Mouse (Mus musculus) stomach, embryonic 15.5 days (tissue): Measurements from ENCODE around the gene Efcc1. TPM values are rescaled to one million over a fixed set of nuclear protein-coding genes. Genes with fewer than 3 reads are reported as not detected.

Source experiments
- ATAC-seq: fragments of 200-750 bp; cut with Nextera tagmentation; 2 replicates; pipeline ENCODE4 v1.8.0; 2017; ENCODE audit warnings: low read depth, moderate number of reproducible peaks, moderate TSS enrichment; ENCODE audit not compliant: insufficient read depth, low FRiP score
- H3K27ac ChIP-seq: fragments of 300-500 bp; sonication (generic); 2 replicates; pipeline ENCODE4 v1.5.1; 2015; ENCODE audit warnings: mild to moderate bottlenecking, inconsistent platforms
- H3K27me3 ChIP-seq: fragments of 300-500 bp; sonication (generic); replicated peaks from 2 replicates; pipeline ENCODE4 v1.6.1; 2015; ENCODE audit warnings: inconsistent platforms
- H3K36me3 ChIP-seq: fragments of 300-500 bp; sonication (generic); 2 replicates; pipeline ENCODE4 v1.6.1; 2015; ENCODE audit warnings: inconsistent platforms
- H3K4me1 ChIP-seq: fragments of 300-500 bp; sonication (generic); 2 replicates; pipeline ENCODE4 v1.6.1; 2015; ENCODE audit warnings: inconsistent platforms
- H3K4me2 ChIP-seq: fragments of 300-500 bp; sonication (generic); 2 replicates; pipeline ENCODE4 v1.6.1; 2015; ENCODE audit warnings: mild to moderate bottlenecking, inconsistent platforms
- H3K4me3 ChIP-seq: fragments of 300-500 bp; sonication (generic); replicated peaks from 2 replicates; pipeline ENCODE4 v1.5.1; 2015; ENCODE audit warnings: inconsistent platforms
- H3K9ac ChIP-seq: fragments of 300-500 bp; sonication (generic); 2 replicates; pipeline ENCODE4 v1.6.1; 2015; ENCODE audit warnings: inconsistent platforms
- H3K9me3 ChIP-seq: fragments of 300-500 bp; sonication (generic); 2 replicates; pipeline ENCODE4 v1.6.1; 2016; ENCODE audit warnings: inconsistent platforms
- WGBS: fragments of 180-500 bp; shearing (Covaris S2); methylation state at CpG from one replicate; pipeline ENCODE4 v1.1.7; 2015; 5-methylcytosine and 5-hydroxymethylcytosine counted together
- polyA plus RNA-seq: library from polyadenylated mRNA; unstranded; fragments of >200 nt; fragmentation: Nextera tagmentation; extraction: Ambion mirVana; gene quantifications from 2 replicates; pipeline ENCODE4 v1.2.1, GENCODE M21; 2015

Efcc1 gene
- polyA plus RNA-seq, 1 experiment from 2014 or later: 1.8 TPM

DNA sequence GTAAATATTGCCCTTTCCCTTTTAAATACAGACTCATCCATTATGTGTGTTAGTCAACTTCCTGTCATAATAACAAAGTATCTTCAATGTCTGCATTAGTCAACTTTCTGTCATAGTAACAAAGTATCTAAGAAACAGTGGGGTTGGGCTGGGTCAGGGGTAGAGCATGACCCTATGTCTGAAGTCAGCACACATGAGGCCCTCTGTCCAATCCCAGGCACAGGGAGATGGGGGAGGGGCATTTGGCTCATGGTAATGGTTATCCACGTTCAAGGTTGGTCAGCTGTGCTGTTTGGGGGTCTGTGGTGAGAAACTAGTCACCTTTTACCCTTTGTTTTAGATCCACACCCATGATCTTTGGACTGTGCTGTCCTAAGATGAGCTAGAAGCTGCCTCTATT is 14.6 kb downstream of the Efcc1 start:
- no peak for ATAC-seq
- no peaks in the 10 kb centered on the region for H3K27me3 ChIP-seq
- no peak overlapping the region for H3K4me2 ChIP-seq
- no peaks in the 10 kb centered on the region for H3K9me3 ChIP-seq
- peaks cover 11% of the 10 kb centered on the region for H3K4me1 ChIP-seq
- no peak overlapping the region for H3K27ac ChIP-seq
- no peaks in the 10 kb centered on the region for H3K36me3 ChIP-seq
- H3K9ac ChIP-seq: no peak overlapping the region
- H3K4me3 ChIP-seq: no peak overlapping the region
- 18% methylated on average over 1 of the region's 1 CpGs for WGBS

- WGBS: 44% methylated on average over 3 of the region's 3 CpGs
- Histone ChIP-seq H3K9ac (no peak overlapping the region), H3K4me2 (no peak overlapping the region), H3K36me3 (no peaks in the 10 kb centered on the region), H3K27ac (no peak overlapping the region), H3K9me3 (no peaks in the 10 kb centered on the region), H3K4me3 (no peak overlapping the region), H3K27me3 (no peaks in the 10 kb centered on the region), H3K4me1 (peaks cover 11% of the 10 kb centered on the region)
- no peak for ATAC-seq
Observed at GRCm38 (mm10) chr6:87746059-87746458, 15.4 kb downstream of the Efcc1 start.

DNA sequence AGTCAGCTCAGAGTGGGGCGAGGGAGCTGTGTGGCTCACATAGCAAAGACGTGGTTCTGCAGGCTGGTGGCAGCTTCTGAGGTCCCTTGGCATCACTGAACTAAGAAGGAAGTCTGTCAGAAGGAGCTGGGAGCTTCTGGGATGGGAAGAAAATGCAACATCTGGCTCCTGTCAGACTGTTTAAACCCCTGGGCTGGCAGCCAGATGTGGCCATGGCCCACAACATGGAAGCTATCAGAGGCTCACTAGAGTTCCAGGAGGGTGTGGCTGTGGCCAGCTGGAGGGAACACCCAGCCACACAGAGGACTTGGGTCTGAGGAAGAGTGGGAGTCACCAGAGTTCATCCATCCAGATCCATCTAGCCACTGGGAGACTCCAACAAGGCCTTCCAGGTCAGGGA is 16.2 kb downstream of the Efcc1 start:
- Histone ChIP-seq H3K27me3 (no peaks in the 10 kb centered on the region), H3K27ac (peak overlapping the region; percentile 48; the same call in 1 of the 2 replicates), H3K4me3 (no peak overlapping the region), H3K9ac (no peak overlapping the region), H3K4me1 (peaks cover 11% of the 10 kb centered on the region), H3K4me2 (no peak overlapping the region), H3K36me3 (no peaks in the 10 kb centered on the region), H3K9me3 (no peaks in the 10 kb centered on the region)
- ATAC-seq: peak; percentile 65; the same call in 1 of the 2 replicates
- WGBS: 45% methylated on average over 2 of the region's 2 CpGs

DNA sequence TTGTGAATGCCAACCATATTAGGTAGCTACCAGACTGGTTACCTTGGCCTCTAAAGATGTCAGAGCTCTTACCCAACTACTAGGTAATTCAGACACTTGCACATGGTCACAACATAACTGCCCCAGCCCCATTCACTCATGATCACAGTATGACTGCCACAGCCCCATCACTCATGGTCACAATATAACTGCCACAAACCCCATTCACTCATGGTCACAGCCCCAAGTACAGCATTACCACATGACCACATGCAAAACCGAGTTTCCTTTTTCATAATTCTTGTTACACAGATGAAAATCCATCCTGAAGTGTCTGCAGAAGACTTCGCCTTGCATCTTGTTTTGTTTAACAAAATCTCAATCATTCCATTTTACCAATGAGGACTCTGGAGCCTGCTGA is 17.4 kb downstream of the Efcc1 start:
- H3K4me1 ChIP-seq: peaks cover 11% of the 10 kb centered on the region
- no peak for ATAC-seq
- no peak overlapping the region for H3K27ac ChIP-seq
- H3K36me3 ChIP-seq: no peaks in the 10 kb centered on the region
- no peaks in the 10 kb centered on the region for H3K27me3 ChIP-seq
- no peaks in the 10 kb centered on the region for H3K9me3 ChIP-seq
- H3K4me3 ChIP-seq: no peak overlapping the region
- no peak overlapping the region for H3K9ac ChIP-seq
- H3K4me2 ChIP-seq: no peak overlapping the region
- 81% methylated on average over 2 of the region's 2 CpGs for WGBS

- no peak overlapping the region for H3K27ac ChIP-seq
- no peak overlapping the region for H3K9ac ChIP-seq
- H3K36me3 ChIP-seq: no peaks in the 10 kb centered on the region
- H3K4me3 ChIP-seq: no peak overlapping the region
- H3K27me3 ChIP-seq: no peaks in the 10 kb centered on the region
- H3K4me1 ChIP-seq: peaks cover 11% of the 10 kb centered on the region
- no peaks in the 10 kb centered on the region for H3K9me3 ChIP-seq
- ATAC-seq: no peak
- 77% methylated on average over 6 of the region's 6 CpGs for WGBS
- no peak overlapping the region for H3K4me2 ChIP-seq
Observed at GRCm38 (mm10) chr6:87748531-87748930, 17.9 kb downstream of the Efcc1 start.

- H3K27ac ChIP-seq: no peak overlapping the region
- H3K9me3 ChIP-seq: no peaks in the 10 kb centered on the region
- no peak overlapping the region for H3K9ac ChIP-seq
- no peak overlapping the region for H3K4me2 ChIP-seq
- peaks cover 11% of the 10 kb centered on the region for H3K4me1 ChIP-seq
- H3K36me3 ChIP-seq: no peaks in the 10 kb centered on the region
- H3K4me3 ChIP-seq: no peak overlapping the region
- H3K27me3 ChIP-seq: no peaks in the 10 kb centered on the region
- 88% methylated on average over 8 of the region's 8 CpGs for WGBS
- ATAC-seq: no peak
Observed at GRCm38 (mm10) chr6:87750184-87750910, 19.7 kb downstream of the Efcc1 start.

GRCm38 (mm10) chr6:87751574-87751973 is 20.9 kb downstream of the Efcc1 start:
- 87% methylated on average over 6 of the region's 6 CpGs for WGBS
- Histone ChIP-seq H3K4me2 (no peak overlapping the region), H3K9me3 (no peaks in the 10 kb centered on the region), H3K27me3 (no peaks in the 10 kb centered on the region), H3K4me1 (peaks cover 6% of the 10 kb centered on the region; the same call in 1 of the 2 replicates), H3K36me3 (no peaks in the 10 kb centered on the region), H3K27ac (no peak overlapping the region), H3K9ac (no peak overlapping the region), H3K4me3 (no peak overlapping the region)
- ATAC-seq: no peak

DNA sequence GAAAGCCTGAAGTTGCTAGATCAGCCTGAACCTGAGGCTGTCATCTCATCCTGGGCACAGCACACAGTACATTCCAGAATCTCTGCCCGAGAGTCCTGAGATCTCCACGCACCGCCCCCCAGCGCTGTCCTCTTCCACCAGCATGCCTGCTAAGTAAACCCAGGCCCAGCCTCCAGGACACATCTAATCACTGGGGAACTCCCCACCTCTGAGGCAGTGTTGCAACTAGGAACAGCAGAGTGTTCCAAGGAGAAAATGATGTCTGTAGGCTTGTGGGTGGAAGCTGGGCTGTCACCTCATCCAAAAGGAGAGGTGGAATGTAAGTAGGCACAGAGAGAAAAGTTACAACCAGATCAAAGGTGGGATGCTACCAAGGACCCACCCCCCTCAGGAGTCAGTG is 24.5 kb downstream of the Efcc1 start:
- no peaks in the 10 kb centered on the region for H3K36me3 ChIP-seq
- H3K4me2 ChIP-seq: no peak overlapping the region
- no peaks in the 10 kb centered on the region for H3K9me3 ChIP-seq
- H3K27me3 ChIP-seq: no peaks in the 10 kb centered on the region
- ATAC-seq: no peak
- H3K4me3 ChIP-seq: no peak overlapping the region
- 85% methylated on average over 4 of the region's 4 CpGs for WGBS
- no peaks in the 10 kb centered on the region for H3K4me1 ChIP-seq
- H3K27ac ChIP-seq: no peak overlapping the region
- H3K9ac ChIP-seq: no peak overlapping the region

- no peaks in the 10 kb centered on the region for H3K27me3 ChIP-seq
- no peaks in the 10 kb centered on the region for H3K9me3 ChIP-seq
- no peak overlapping the region for H3K27ac ChIP-seq
- no peaks in the 10 kb centered on the region for H3K36me3 ChIP-seq
- H3K4me2 ChIP-seq: no peak overlapping the region
- 91% methylated on average over 8 of the region's 8 CpGs for WGBS
- H3K4me3 ChIP-seq: no peak overlapping the region
- ATAC-seq: no peak
- H3K9ac ChIP-seq: no peak overlapping the region
- no peaks in the 10 kb centered on the region for H3K4me1 ChIP-seq
Observed at GRCm38 (mm10) chr6:87756896-87757295, 26.2 kb downstream of the Efcc1 start.

DNA sequence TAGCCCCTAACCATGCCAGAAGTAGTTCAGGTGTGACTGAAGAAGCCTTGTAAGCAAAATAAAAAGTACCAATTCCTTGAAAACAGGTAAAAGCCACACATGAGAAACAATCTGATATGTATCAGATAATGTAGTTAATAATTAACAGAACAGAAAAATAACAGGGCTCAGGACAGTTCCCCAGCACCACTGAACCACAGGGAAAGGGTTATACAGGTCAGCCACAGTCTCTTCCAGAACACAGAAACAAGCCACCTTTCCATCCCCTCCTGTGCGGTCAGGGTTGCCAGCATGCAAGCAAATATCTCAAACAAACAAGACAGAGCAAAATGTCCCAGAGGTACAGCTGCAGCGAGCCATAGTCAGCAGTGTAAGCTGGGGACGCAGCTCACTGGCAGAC is 28.7 kb downstream of the Efcc1 start:
- 47% methylated on average over 3 of the region's 3 CpGs for WGBS
- H3K27ac ChIP-seq: no peak overlapping the region
- ATAC-seq: no peak
- H3K27me3 ChIP-seq: no peaks in the 10 kb centered on the region
- no peaks in the 10 kb centered on the region for H3K4me1 ChIP-seq
- H3K9me3 ChIP-seq: no peaks in the 10 kb centered on the region
- no peak overlapping the region for H3K4me2 ChIP-seq
- no peak overlapping the region for H3K9ac ChIP-seq
- H3K4me3 ChIP-seq: no peak overlapping the region
- no peaks in the 10 kb centered on the region for H3K36me3 ChIP-seq

GRCm38 (mm10) chr6:87759850-87760249 is 29.2 kb downstream of the Efcc1 start:
- no peaks in the 10 kb centered on the region for H3K4me1 ChIP-seq
- H3K4me3 ChIP-seq: no peak overlapping the region
- no peaks in the 10 kb centered on the region for H3K27me3 ChIP-seq
- H3K36me3 ChIP-seq: no peaks in the 10 kb centered on the region
- no peak overlapping the region for H3K4me2 ChIP-seq
- no peak overlapping the region for H3K27ac ChIP-seq
- no peaks in the 10 kb centered on the region for H3K9me3 ChIP-seq
- no peak overlapping the region for H3K9ac ChIP-seq
- 47% methylated on average over 3 of the region's 3 CpGs for WGBS
- no peak for ATAC-seq

GRCm38 (mm10) chr6:87762161-87762560 is 31.5 kb downstream of the Efcc1 start:
- ATAC-seq: no peak
- no peak overlapping the region for H3K4me2 ChIP-seq
- no peaks in the 10 kb centered on the region for H3K9me3 ChIP-seq
- WGBS: 82% methylated on average over 5 of the region's 5 CpGs
- H3K36me3 ChIP-seq: no peaks in the 10 kb centered on the region
- H3K9ac ChIP-seq: no peak overlapping the region
- H3K4me3 ChIP-seq: no peak overlapping the region
- no peaks in the 10 kb centered on the region for H3K27me3 ChIP-seq
- H3K4me1 ChIP-seq: no peaks in the 10 kb centered on the region
- no peak overlapping the region for H3K27ac ChIP-seq
